Mouse (Mus musculus) liver, postnatal 0 days (tissue): ENCODE measurements around the gene Sirpb1a.
"Not testable (repeated sequence)": the region's sequence is repeated elsewhere in the genome, so short reads cannot be mapped to it uniquely, and the experiment has no call there.

ENCODE experiments used
- CTCF ChIP-seq: sonication (generic); IDR thresholded peaks from 2 replicates; pipeline ENCODE4 v1.5.1; 2016; ENCODE audit warnings: antibody characterized with exemption, low read depth
- EP300 ChIP-seq: IDR thresholded peaks from 2 replicates; pipeline ENCODE4 v1.6.1; 2016; ENCODE audit warnings: antibody characterized with exemption, low read depth, mild to moderate bottlenecking

DNA sequence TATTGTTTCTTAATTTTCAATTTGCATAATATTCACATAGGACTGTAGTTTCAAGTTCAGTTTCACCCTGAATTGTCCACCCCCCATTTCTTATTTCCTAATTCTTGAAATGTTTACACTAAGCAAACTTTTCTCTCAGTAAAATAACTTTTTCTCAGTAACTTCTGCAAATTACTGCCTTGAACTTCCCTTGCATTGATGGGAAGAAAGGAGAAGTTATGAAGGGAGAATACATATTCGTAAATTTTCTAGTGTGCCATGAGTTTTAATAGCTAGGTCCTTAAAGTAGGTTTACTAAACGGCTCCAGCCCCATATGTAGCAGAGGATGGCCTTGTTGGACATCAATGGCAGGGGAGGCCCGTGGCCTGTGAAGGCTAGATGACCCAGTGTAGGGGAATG, 43.8 kb upstream of the Sirpb1a start:
- TF ChIP-seq CTCF, EP300: not testable (repeated sequence)
